Mouse (Mus musculus) kidney, adult 2 months (tissue): ENCODE measurements at regions not wholly inside any gene's neighbourhood (a gene's known extent, or its start where the extent isn't known, plus 50 kb on each side); places are given as distances from the start of the nearest gene placed in this dataset.

Experiments
- DNase-seq: peaks from one replicate; pipeline ENCODE4 v3.0.0; 2021
- H3K27ac ChIP-seq: fragments of 200-500 bp; 2 replicates; pipeline ENCODE4 v1.5.1; 2012; ENCODE audit warnings: low read depth, low read length, control low read depth, inconsistent platforms; ENCODE audit not compliant: insufficient read depth
- H3K27me3 ChIP-seq: fragments of 200-500 bp; replicated peaks from 2 replicates; pipeline ENCODE4 v1.6.1; 2012; ENCODE audit warnings: mild to moderate bottlenecking, moderate library complexity, low read length, inconsistent platforms; ENCODE audit not compliant: control insufficient read depth, insufficient read depth
- H3K36me3 ChIP-seq: fragments of 200-500 bp; 2 replicates; pipeline ENCODE4 v1.6.1; 2012; ENCODE audit warnings: mild to moderate bottlenecking, moderate library complexity, low read length, inconsistent platforms; ENCODE audit not compliant: control insufficient read depth, insufficient read depth
- H3K4me1 ChIP-seq: fragments of 200-500 bp; 2 replicates; pipeline ENCODE4 v1.6.1; 2011; ENCODE audit warnings: low read length; ENCODE audit not compliant: control insufficient read depth, insufficient read depth
- H3K4me3 ChIP-seq: fragments of 200-500 bp; 2 replicates; pipeline ENCODE4 v1.5.1; 2011; ENCODE audit warnings: mild to moderate bottlenecking, low read depth, low read length, control low read depth; ENCODE audit not compliant: insufficient read depth
- CTCF ChIP-seq: fragments of 200-500 bp; conservative IDR thresholded peaks from 2 replicates; pipeline ENCODE4 v1.5.1; 2011; ENCODE audit warnings: low read depth, mild to moderate bottlenecking, control low read depth, low read length, moderate library complexity, mixed read lengths; ENCODE audit not compliant: insufficient read depth, insufficient read length
- POLR2A ChIP-seq: fragments of 200-500 bp; IDR thresholded peaks from one replicate; pipeline ENCODE4 v1.6.1; 2011; ENCODE audit warnings: low read depth, low read length, control low read depth
- whole genome bisulfite sequencing: fragments of 180-500 bp; shearing (Covaris S2); methylation state at CpG from one replicate; pipeline ENCODE4 v1.1.7; 2018; 5-methylcytosine and 5-hydroxymethylcytosine counted together

DNA sequence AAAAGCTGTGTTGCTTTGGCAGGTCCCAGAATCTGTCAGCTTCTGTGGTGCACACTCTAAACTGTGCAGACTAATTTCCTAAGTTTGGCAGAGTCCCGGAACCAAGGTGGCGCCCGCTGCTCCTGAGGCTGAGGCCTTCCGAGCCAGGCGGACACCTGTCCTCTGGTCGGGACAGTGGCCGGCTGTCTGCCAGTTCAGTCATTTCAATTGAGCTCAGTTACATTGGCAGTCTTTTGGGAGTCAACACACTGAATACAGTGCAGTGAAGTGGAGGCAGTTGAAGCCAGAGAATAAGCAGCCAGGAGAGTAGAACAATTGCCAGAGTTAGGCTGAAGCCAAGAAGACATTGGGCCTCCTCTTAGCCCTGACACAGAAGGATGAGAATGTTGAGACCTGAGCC is 164.2 kb downstream of the Cdh19 start:
- Histone ChIP-seq H3K27ac (no peak overlapping the region), H3K4me3 (no peak overlapping the region), H3K4me1 (no peaks in the 10 kb centered on the region), H3K27me3 (no peaks in the 10 kb centered on the region), H3K36me3 (no peaks in the 10 kb centered on the region)
- WGBS = 95% methylated on average over 7 of the region's 7 CpGs
- TF ChIP-seq CTCF (no peak), POLR2A (no peak)
- DNase-seq = no peak

DNA sequence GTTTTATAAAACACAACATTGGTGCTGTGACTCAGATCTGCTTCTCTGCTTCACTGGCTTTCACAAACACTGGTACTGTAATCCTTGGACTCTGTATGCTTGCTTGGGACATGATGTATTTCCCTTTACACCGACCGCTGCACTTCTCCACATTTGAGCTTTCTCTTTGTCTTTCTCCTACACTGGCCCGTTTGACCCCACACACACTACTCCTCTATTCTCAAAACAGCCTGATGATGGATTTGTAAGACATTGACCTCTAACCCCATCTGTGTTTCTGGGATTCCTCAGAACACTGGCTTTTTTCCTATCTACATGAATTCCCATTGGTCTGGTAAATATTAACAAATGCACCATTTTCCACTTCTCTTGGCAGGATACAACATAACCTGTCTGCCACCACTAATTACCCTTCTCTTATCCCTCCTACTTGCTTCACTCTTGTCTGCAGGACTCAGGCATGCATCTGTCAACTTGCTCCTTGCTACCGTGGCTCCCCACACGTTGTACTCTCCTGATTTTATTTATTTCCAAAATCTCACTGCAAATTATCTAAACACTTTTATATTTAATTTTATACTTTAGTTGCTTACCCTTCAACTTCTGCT is 178.1 kb downstream of the Cdh19 start:
- Histone ChIP-seq H3K36me3 (no peaks in the 10 kb centered on the region), H3K4me3 (no peak overlapping the region), H3K4me1 (peaks cover 10% of the 10 kb centered on the region; the same call in 1 of the 2 replicates), H3K27me3 (no peaks in the 10 kb centered on the region), H3K27ac (no peak overlapping the region)
- WGBS = 23% methylated on average over 5 of the region's 5 CpGs
- no peak for TF ChIP-seq POLR2A
- TF ChIP-seq CTCF = no peak
- DNase-seq = peak; percentile 65

DNA sequence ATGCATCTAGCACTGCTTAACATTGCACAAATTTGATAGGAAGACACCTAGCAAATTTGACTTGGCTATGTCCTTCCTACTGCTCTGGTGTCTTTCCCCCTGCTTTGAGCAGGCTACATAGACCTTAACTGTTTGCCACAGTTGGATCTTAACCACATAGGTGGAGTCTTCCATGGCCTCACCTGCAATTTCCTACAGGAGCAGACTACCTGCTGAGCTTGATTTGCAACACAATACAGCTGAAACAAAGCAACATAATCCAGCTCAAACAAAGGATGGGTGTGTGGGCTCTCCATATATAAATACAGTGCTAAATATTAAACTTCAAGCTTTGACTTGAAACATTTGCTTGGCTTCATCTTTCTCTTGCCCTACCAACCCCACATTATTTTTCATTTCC is 186.8 kb downstream of the Cdh19 start:
- H3K27ac ChIP-seq = no peak overlapping the region
- H3K36me3 ChIP-seq = no peaks in the 10 kb centered on the region
- H3K27me3 ChIP-seq = no peaks in the 10 kb centered on the region
- no peak for TF ChIP-seq CTCF
- no peak for TF ChIP-seq POLR2A
- H3K4me1 ChIP-seq = no peaks in the 10 kb centered on the region
- H3K4me3 ChIP-seq = no peak overlapping the region
- no peak for DNase-seq

DNA sequence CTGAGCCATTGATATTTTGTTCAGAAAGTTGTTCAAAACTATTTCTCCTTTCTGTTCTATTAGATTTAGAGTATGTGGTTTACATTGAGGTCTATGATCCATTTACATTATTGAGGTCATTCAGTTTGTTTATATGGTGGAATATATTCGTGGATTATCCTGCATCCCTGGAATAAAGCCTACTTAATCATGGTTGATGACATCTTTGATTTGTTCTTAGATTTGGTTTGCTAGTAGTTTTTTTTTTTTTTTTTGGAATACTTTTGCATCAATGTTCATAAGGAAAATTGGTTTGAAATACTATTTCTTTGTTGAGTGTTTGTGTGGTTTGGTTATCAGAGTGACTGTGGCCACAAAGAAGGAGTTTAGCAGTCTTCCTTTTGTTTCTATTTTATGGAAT is 202.0 kb downstream of the Cdh19 start:
- Histone ChIP-seq H3K4me3 (no peak overlapping the region), H3K36me3 (no peaks in the 10 kb centered on the region), H3K4me1 (no peaks in the 10 kb centered on the region), H3K27ac (no peak overlapping the region), H3K27me3 (no peaks in the 10 kb centered on the region)
- TF ChIP-seq POLR2A = no peak
- TF ChIP-seq CTCF = no peak
- DNase-seq = no peak
- WGBS = 61% methylated on average over 1 of the region's 1 CpGs

DNA sequence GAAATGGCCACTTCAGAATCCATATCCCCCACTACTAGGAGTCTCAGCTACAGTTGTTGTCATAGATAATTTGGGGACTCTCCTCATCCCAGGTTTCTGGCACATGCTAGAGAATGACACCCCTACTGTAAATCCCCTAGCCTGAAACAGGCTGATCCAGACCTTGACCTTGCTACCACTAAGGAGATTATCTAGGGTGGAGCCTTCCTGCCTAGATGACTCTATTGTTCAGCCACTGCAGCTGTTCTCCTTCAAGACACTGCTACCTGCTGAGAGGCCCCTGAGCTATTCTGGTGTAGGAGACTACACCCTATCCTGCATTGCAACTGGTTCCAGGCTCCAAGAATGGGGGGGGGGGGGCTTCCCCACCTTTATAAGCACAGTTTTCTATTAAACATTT is 202.5 kb downstream of the Cdh19 start:
- Histone ChIP-seq H3K4me3 (no peak overlapping the region), H3K36me3 (no peaks in the 10 kb centered on the region), H3K4me1 (no peaks in the 10 kb centered on the region), H3K27me3 (no peaks in the 10 kb centered on the region), H3K27ac (no peak overlapping the region)
- TF ChIP-seq POLR2A (no peak), CTCF (no peak)
- DNase-seq = no peak

DNA sequence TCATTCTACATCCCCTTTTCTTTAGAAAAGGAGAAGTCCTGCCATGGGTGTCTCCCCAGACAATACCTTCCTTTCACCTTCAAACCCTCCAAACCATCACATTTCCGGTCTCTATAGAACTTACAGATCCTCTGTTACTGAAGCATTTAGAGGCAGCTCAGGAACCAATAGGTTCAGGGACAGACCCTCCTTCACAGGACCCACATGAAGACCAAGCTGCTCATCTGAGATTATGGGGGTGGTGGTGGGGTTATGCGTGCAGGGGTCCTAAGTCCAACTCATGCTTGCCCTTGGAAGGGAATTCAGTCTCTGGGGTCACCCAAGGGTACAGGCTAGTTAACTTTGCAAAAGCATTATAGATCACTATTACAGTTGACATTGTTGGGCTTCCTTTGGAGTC is 203.3 kb downstream of the Cdh19 start:
- WGBS = 82% methylated on average over 2 of the region's 2 CpGs
- H3K4me1 ChIP-seq = no peaks in the 10 kb centered on the region
- H3K27me3 ChIP-seq = no peaks in the 10 kb centered on the region
- no peak overlapping the region for H3K27ac ChIP-seq
- no peak for DNase-seq
- H3K4me3 ChIP-seq = no peak overlapping the region
- no peak for TF ChIP-seq CTCF
- TF ChIP-seq POLR2A = no peak
- H3K36me3 ChIP-seq = no peaks in the 10 kb centered on the region

DNA sequence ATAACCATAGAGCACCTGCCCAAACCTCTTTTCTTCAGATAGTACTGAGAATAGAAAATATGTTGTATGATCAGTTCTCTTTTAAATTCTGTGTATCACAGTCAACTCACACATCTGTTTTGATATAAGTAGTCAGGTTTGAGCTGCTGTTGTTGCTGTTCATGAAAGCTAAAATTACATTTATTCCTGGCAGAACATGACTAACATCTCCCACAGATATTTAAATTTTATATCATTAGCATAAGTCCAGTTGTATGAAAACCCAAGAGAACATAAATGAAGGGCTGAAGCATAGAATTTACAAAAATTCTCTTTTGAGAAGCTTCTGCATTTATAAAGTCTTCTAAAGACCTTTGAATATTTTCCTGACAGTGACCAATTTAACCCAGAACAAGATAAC is 252.5 kb downstream of the Cdh19 start:
- no peaks in the 10 kb centered on the region for H3K27me3 ChIP-seq
- no peaks in the 10 kb centered on the region for H3K36me3 ChIP-seq
- no peak for TF ChIP-seq POLR2A
- no peak for TF ChIP-seq CTCF
- no peak overlapping the region for H3K4me3 ChIP-seq
- no peaks in the 10 kb centered on the region for H3K4me1 ChIP-seq
- H3K27ac ChIP-seq = no peak overlapping the region
- no peak for DNase-seq
